Mouse (Mus musculus): ENCODE measurements around the gene Zfp82. TPM values are rescaled to one million over a fixed set of nuclear protein-coding genes. Genes with fewer than 3 reads are reported as not detected.

Gene Zfp82
- polyA plus RNA-seq, 1 experiment: 2.7 TPM

DNA sequence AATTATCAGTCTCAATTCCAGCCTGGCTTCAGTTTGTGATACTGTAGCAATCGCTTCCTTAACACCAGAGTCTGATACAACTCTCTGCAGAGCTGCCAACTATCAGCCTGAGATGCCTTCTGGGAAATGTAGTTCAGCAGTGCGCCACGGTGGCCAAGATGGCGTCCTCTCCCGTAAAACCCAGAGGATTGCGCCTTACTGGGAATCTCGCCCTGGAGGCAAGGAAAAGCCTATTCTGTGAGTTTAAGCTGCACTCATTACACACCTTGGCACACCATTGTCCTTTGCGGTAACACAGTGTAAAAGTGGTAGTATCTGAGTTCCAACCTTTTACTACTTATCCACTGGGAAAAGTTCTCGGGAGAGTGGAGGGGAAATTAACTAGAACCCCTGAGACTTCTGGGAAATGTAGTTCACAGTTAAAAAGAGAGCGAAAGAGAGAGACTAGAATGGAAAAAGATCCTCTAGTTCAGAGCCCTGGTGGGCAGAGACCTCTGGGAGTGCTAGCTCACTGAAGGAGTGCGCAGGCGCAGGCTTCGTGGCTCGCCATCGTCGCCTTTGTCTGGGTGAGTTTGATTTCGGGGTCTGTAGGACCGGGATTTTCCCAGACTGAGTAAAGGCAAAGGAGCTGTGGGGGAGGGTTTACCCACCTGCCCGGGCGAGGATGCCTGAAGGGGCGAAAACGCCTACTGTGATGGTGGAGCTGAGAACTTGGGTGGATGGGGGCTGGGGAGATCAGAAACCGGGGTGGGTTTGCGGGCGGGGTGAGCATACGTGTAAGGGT, 22.1 kb upstream of the Zfp82 start, which contains the start of gene Zfp260:
TSS of gene Zfp260 (plus strand) at position 132 of the 784 bp plus-strand sequence.
- TF ChIP-seq POLR2A (IDR thresholded peaks at IDR 0.05; ENCODE audit: borderline replicate concordance, insufficient read depth, low read length): peak; percentile 66; the same call in 1 of the 2 replicates
- TF ChIP-seq CTCF (IDR thresholded peaks at IDR 0.05; ENCODE audit: borderline replicate concordance, insufficient read depth, low read depth, low read length): no peak
- H3K27me3 ChIP-seq (ENCODE audit: control insufficient read depth, insufficient read depth, low read length): no peaks in the 10 kb centered on the region
- peak; percentile 92 to 93 for DNase-seq
- H3K4me3 ChIP-seq (replicated peaks; ENCODE audit: insufficient read depth, low read depth, low read length): peak within 1 kb of the TSS; percentile 100
- WGBS: under 1% methylated on average over 26 of the region's 26 CpGs
- peak within 1 kb of the TSS; percentile 37 for H3K27ac ChIP-seq (ENCODE audit: insufficient read depth, low read length)
- H3K4me1 ChIP-seq (ENCODE audit: control insufficient read depth, insufficient read depth, low read length): peaks cover 13% of the 10 kb centered on the region

DNA sequence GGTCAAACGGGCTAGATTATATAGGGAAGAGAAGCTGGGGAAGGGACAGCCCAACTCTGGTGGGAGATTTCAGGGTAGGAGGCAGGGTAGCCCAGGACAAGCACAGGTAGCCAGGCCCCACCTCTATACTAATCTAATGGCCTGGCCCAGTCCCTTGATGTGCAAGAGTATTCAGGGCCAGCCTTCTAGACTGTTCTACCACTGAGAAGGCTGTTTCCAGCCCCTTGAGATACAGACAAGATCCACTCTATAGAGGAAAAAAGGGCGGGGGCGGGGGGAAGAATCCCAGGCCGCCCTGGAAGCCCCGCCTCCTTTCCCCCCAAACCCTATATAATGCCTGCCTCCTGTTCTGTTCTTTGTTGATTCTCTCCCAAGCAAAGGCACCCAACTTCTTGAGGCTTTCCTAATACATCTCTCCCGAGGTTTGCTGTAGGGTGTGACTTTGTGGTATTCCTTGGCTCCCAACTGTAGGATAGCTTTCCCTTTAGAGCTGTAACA, 21.3 kb upstream of the Zfp82 start:
- no peak for TF ChIP-seq POLR2A (IDR thresholded peaks at IDR 0.05; ENCODE audit: borderline replicate concordance, insufficient read depth, low read length)
- TF ChIP-seq CTCF (IDR thresholded peaks at IDR 0.05; ENCODE audit: borderline replicate concordance, insufficient read depth, low read depth, low read length): no peak
- Histone ChIP-seq H3K4me1 (ENCODE audit: control insufficient read depth, insufficient read depth, low read length) (peaks cover 16% of the 10 kb centered on the region), H3K27me3 (ENCODE audit: control insufficient read depth, insufficient read depth, low read length) (no peaks in the 10 kb centered on the region), H3K27ac (ENCODE audit: insufficient read depth, low read length) (no peak overlapping the region), H3K4me3 (replicated peaks; ENCODE audit: insufficient read depth, low read depth, low read length) (no peak overlapping the region)
- WGBS: 68% methylated on average over 6 of the region's 6 CpGs
- DNase-seq: no peak

DNA sequence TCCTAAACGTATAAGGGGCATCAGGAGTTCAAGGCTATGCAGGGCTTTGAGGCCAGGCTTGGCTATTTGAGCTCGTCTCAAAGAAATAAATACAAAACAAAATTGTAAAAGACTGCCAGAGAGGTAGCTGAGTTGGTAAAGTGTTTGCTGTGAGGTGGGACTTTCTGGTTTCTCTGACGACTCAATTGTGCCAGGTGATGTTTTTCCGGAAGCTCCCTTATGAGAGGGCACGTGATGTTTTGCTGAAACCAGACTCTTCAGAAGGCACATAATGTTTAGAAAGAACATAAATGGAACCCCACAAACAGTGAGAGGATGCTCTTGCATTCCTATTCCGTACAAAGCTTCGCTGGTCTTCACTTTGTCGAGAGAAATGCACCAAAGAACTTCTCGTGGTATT, 20.0 kb upstream of the Zfp82 start:
- no peaks in the 10 kb centered on the region for H3K27me3 ChIP-seq (ENCODE audit: control insufficient read depth, insufficient read depth, low read length)
- H3K4me1 ChIP-seq (ENCODE audit: control insufficient read depth, insufficient read depth, low read length): peaks cover 9% of the 10 kb centered on the region
- H3K4me3 ChIP-seq (replicated peaks; ENCODE audit: insufficient read depth, low read depth, low read length): no peak overlapping the region
- H3K27ac ChIP-seq (ENCODE audit: insufficient read depth, low read length): no peak overlapping the region
- 80% methylated on average over 9 of the region's 9 CpGs for WGBS
- DNase-seq: no peak
- TF ChIP-seq POLR2A (IDR thresholded peaks at IDR 0.05; ENCODE audit: borderline replicate concordance, insufficient read depth, low read length) (no peak), CTCF (IDR thresholded peaks at IDR 0.05; ENCODE audit: borderline replicate concordance, insufficient read depth, low read depth, low read length) (no peak)

DNA sequence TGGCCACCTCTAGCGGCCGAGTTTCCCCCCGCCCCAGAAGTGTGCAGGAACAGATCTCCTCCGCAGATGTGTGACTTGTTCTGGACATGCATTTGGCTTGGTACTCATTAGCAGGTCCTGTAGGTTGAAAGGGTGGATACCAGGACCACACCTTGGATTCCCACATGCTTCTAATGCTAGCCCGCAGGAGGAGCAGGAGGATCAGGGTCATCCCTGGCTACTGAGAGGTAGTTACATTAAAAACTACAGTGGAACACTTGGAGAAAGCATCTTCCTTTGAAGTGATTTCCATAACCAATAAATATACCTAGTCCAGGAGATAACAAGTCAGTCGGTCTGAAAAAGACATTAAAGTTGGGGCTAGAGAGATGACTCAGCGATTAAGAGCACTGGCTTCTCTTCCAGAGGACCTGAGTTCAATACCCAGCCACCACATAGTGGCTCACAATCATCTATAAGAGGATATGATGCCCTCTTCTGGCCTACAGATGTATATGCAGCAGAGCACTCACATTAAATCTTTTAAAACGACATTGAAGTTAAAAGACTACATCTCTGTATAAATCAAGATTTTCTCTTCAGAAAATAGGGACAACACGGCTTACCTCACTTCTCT, 18.4 kb upstream of the Zfp82 start:
- 6% methylated on average over 9 of the region's 9 CpGs for WGBS
- H3K4me3 ChIP-seq (replicated peaks; ENCODE audit: insufficient read depth, low read depth, low read length): peak overlapping the region; percentile 78
- H3K27ac ChIP-seq (ENCODE audit: insufficient read depth, low read length): peak overlapping the region; percentile 64
- TF ChIP-seq POLR2A (IDR thresholded peaks at IDR 0.05; ENCODE audit: borderline replicate concordance, insufficient read depth, low read length): no peak
- TF ChIP-seq CTCF (IDR thresholded peaks at IDR 0.05; ENCODE audit: borderline replicate concordance, insufficient read depth, low read depth, low read length): no peak
- no peaks in the 10 kb centered on the region for H3K27me3 ChIP-seq (ENCODE audit: control insufficient read depth, insufficient read depth, low read length)
- DNase-seq: peak in 1 of 2 experiments; percentile 32
- H3K4me1 ChIP-seq (ENCODE audit: control insufficient read depth, insufficient read depth, low read length): peaks cover 5% of the 10 kb centered on the region

DNA sequence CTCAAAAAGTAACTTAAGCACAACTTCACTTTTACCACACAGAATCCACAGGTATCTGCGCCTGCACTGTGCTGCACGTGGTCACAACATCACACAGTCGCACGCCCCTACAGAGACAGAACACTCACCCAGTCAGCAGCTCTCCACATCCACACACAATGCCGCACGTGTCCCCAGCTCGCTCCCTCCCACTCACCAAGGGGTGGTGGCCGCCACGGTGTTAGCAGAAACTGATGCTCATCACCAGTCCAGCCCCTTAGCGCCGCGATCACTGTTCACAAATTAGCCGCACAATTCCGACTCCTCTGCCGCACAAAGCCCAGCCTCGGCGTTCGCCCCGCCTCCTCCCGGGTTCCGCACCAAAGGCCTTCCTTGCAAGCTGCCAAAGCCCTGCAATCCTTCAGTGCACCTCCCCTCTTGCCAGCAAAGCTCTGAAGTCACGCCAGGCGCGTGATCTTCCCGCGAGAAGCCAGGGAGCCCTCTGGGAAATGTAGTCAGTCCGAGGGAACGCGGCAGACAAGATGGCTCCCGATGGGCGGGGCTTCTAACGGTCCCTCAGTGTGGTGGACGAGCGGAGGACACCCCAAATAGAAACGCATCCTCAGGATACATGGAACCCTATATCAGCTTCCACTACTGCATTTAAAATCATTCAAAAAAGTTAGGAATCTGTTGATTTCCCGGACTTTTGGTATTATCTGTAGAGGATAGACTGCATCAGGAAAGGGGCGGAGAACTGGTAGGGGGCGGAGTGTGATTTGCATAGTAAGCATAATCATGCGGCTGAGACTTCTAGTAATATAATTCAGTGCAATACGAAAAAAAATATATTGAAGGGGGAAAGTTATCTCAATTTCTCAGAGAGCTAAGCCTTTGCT, 17.6 kb upstream of the Zfp82 start, which contains the start of the genes Gm26920 and Zfp566:
TSS of gene Gm26920 (minus strand) at position 319 of the 878 bp plus-strand sequence.
TSS of gene Zfp566 (minus strand) at position 436 of the 878 bp plus-strand sequence.
- H3K4me3 ChIP-seq (replicated peaks; ENCODE audit: insufficient read depth, low read depth, low read length): peak within 1 kb of the TSS; percentile 78
- WGBS: under 1% methylated on average over 40 of the region's 40 CpGs
- DNase-seq: peak; percentile 97 to 98
- H3K27me3 ChIP-seq (ENCODE audit: control insufficient read depth, insufficient read depth, low read length): no peaks in the 10 kb centered on the region
- peak within 1 kb of the TSS; percentile 64 for H3K27ac ChIP-seq (ENCODE audit: insufficient read depth, low read length)
- peak; percentile 68; the same call in 1 of the 2 replicates for TF ChIP-seq POLR2A (IDR thresholded peaks at IDR 0.05; ENCODE audit: borderline replicate concordance, insufficient read depth, low read length)
- TF ChIP-seq CTCF (IDR thresholded peaks at IDR 0.05; ENCODE audit: borderline replicate concordance, insufficient read depth, low read depth, low read length): no peak
- peaks cover 5% of the 10 kb centered on the region; the same call in 1 of the 2 replicates for H3K4me1 ChIP-seq (ENCODE audit: control insufficient read depth, insufficient read depth, low read length)

DNA sequence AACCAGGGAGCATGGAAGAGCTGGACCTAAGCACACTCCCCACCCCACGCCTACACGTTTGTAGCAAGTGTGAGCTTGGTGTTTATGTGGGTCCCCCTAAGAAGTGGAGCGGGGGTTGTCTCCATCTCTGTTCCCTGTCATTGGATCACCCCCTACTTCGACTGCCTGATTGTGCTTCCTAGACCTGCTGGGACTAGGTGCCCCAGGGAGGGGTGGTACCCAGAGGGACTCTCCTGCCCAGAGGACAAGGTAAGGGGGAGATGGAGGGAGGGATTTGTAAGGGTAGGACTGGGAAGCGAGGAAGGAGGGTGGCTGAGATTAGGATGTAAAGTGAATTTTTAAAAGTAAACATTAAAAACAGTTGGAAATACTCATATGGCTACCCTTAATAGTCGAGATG, 16.7 kb upstream of the Zfp82 start:
- Histone ChIP-seq H3K27ac (ENCODE audit: insufficient read depth, low read length) (no peak overlapping the region), H3K27me3 (ENCODE audit: control insufficient read depth, insufficient read depth, low read length) (no peaks in the 10 kb centered on the region), H3K4me1 (ENCODE audit: control insufficient read depth, insufficient read depth, low read length) (peaks cover 5% of the 10 kb centered on the region; the same call in 1 of the 2 replicates), H3K4me3 (replicated peaks; ENCODE audit: insufficient read depth, low read depth, low read length) (no peak overlapping the region)
- DNase-seq: no peak
- 14% methylated on average over 6 of the region's 6 CpGs for WGBS
- TF ChIP-seq POLR2A (IDR thresholded peaks at IDR 0.05; ENCODE audit: borderline replicate concordance, insufficient read depth, low read length) (no peak), CTCF (IDR thresholded peaks at IDR 0.05; ENCODE audit: borderline replicate concordance, insufficient read depth, low read depth, low read length) (no peak)

DNA sequence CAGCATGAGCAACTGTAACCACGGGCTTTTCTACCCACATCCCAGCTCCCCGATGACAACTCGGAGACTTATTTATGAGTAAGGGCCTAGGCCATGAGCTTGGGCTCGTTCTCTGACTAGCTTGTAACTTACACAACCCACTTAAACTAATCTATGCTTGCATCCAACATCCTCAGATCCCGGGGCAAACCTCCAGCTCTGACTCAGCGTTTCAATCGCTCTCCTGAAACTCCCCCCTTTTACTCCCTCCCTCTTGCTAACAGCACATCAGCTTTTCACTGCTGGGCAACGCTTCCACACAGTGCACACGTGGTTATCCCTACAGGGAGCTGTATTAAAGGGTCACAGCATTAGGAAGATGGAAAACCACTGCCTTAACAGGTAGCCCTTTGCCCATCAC, 13.8 kb upstream of the Zfp82 start:
- Histone ChIP-seq H3K4me3 (replicated peaks; ENCODE audit: insufficient read depth, low read depth, low read length) (no peak overlapping the region), H3K27me3 (ENCODE audit: control insufficient read depth, insufficient read depth, low read length) (no peaks in the 10 kb centered on the region), H3K4me1 (ENCODE audit: control insufficient read depth, insufficient read depth, low read length) (peaks cover 5% of the 10 kb centered on the region; the same call in 1 of the 2 replicates), H3K27ac (ENCODE audit: insufficient read depth, low read length) (no peak overlapping the region)
- no peak for DNase-seq
- 87% methylated on average over 9 of the region's 9 CpGs for WGBS
- TF ChIP-seq POLR2A (IDR thresholded peaks at IDR 0.05; ENCODE audit: borderline replicate concordance, insufficient read depth, low read length) (no peak), CTCF (IDR thresholded peaks at IDR 0.05; ENCODE audit: borderline replicate concordance, insufficient read depth, low read depth, low read length) (no peak)

All from cerebellum, adult 2 months (tissue).